Mouse (Mus musculus): ENCODE results near the gene Sh3d19. TPM values are rescaled to one million over a fixed set of nuclear protein-coding genes. Genes with fewer than 3 reads are reported as not detected.

The Sh3d19 gene
- polyA plus RNA-seq, 1 experiment from 2014 or later: 12.1 TPM

DNA sequence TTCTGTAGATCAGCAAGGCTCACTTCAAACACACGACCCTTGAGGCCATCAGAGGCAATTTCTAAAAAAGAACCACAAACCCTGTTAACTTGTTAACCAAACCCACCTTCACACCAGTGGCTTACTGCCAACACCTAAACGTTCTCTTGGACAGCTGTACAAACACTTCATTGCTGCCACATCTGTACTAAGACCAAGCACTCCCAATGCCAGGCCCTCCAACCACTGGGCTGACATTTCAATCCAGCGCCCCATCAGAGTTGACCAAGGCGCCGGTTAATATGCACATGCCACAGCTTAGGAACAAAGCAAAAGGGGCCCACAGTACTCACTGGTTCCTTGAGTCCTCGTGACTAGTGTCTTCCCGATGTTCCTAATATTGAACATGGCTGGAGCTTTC lies 170.5 kb downstream of the Sh3d19 start:
- Histone ChIP-seq H3K4me2 (replicated peaks; ENCODE audit: low read depth, low read length) (peak overlapping the region; percentile 45), H3K4me1 (replicated peaks; ENCODE audit: control insufficient read depth, insufficient read depth, low read length) (no peaks in the 10 kb centered on the region), H3K9ac (ENCODE audit: low read depth, low read length) (peak overlapping the region; percentile 99), H3K27ac (ENCODE audit: low read depth, low read length) (no peak overlapping the region), H3K9me3 (ENCODE audit: control insufficient read depth, low read length) (no peaks in the 10 kb centered on the region), H3K4me3 (ENCODE audit: low read depth, low read length) (peak overlapping the region; percentile 88), H3K36me3 (ENCODE audit: control insufficient read depth, insufficient read depth, low read length) (peaks cover 5% of the 10 kb centered on the region; the same call in 1 of the 2 replicates), H3K27me3 (ENCODE audit: control insufficient read depth, insufficient read depth, low read length) (no peaks in the 10 kb centered on the region)
- ATAC-seq (ENCODE audit: low FRiP score): no peak
- 23% methylated on average over 7 of the region's 7 CpGs for WGBS
- DNase-seq (ENCODE audit: low spot score): peak; percentile 46

DNA sequence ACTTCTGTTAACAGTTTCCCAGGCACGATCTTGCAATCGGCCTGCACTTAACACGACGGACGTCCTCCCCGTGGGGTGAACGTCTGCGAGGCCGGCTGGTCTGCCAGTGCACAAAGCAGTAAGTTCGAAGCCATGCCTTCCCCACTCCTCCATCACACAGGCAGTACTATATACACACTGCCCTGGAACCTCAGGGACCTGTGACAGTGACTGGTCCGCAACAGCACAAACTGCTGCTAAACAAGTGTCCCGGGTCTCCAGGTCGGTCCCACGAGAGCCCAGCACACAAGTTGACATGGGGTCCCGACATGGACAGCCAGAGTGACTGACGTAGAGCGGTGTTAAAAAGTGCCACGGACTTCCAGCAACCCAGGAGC lies 171.0 kb downstream of the Sh3d19 start:
- Histone ChIP-seq H3K27ac (ENCODE audit: low read depth, low read length) (peak overlapping the region; percentile 83), H3K9me3 (ENCODE audit: control insufficient read depth, low read length) (no peaks in the 10 kb centered on the region), H3K4me1 (replicated peaks; ENCODE audit: control insufficient read depth, insufficient read depth, low read length) (no peaks in the 10 kb centered on the region), H3K27me3 (ENCODE audit: control insufficient read depth, insufficient read depth, low read length) (no peaks in the 10 kb centered on the region), H3K9ac (ENCODE audit: low read depth, low read length) (peak overlapping the region; percentile 99), H3K4me3 (ENCODE audit: low read depth, low read length) (peak overlapping the region; percentile 88), H3K4me2 (replicated peaks; ENCODE audit: low read depth, low read length) (peak overlapping the region; percentile 45), H3K36me3 (ENCODE audit: control insufficient read depth, insufficient read depth, low read length) (peaks cover 5% of the 10 kb centered on the region; the same call in 1 of the 2 replicates)
- no peak for DNase-seq (ENCODE audit: low spot score)
- under 1% methylated on average over 18 of the region's 18 CpGs for WGBS
- ATAC-seq (ENCODE audit: low FRiP score): peak; percentile 61

DNA sequence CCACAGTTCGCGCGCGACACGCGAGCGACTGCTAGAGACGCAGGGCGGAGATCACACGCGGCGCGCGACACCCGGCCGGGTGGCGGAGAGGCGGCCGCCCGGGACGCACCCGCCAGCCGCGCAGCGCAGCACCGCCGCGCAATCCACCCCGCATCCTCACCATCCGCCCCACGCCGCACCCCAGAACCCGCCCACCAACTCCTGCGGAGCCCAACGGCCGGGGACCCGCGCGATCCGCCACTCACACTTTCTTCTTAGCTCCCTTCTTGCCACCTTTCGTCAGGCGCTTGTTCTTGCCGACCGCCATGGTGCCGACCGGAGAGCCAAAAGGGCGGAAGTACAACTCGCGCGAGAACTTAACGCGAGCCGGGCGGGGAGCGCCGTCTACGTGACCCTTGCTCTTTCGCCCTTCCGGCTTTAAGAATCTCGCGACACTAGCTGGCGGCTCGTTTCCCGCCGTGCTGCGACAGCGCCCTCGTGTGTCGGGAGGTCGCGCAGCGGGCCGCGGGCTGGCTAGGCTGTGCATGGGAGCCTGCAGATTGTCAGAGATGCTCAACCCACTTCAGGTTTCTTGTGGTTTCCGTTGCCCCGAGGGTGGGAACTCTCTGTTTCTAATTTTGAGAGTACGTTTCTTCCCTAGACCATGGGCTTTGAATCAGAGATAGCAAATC lies 171.5 kb downstream of the Sh3d19 start, which contains the start of gene Rps3a1:
Gene Rps3a1, minus strand, starts transcription at position 440 of the 671 bp plus-strand sequence.
- H3K4me3 ChIP-seq (ENCODE audit: low read depth, low read length): peak within 1 kb of the TSS; percentile 88
- H3K27ac ChIP-seq (ENCODE audit: low read depth, low read length): peak within 1 kb of the TSS; percentile 83
- 0% methylated on average over 77 of the region's 77 CpGs for WGBS
- H3K9ac ChIP-seq (ENCODE audit: low read depth, low read length): peak within 1 kb of the TSS; percentile 99
- no peaks in the 10 kb centered on the region for H3K27me3 ChIP-seq (ENCODE audit: control insufficient read depth, insufficient read depth, low read length)
- ATAC-seq (ENCODE audit: low FRiP score): peak; percentile 97
- no peaks in the 10 kb centered on the region for H3K4me1 ChIP-seq (replicated peaks; ENCODE audit: control insufficient read depth, insufficient read depth, low read length)
- no peaks in the 10 kb centered on the region for H3K9me3 ChIP-seq (ENCODE audit: control insufficient read depth, low read length)
- peak; percentile 98 for DNase-seq (ENCODE audit: low spot score)
- peaks cover 4% of the 10 kb centered on the region; the same call in 1 of the 2 replicates for H3K36me3 ChIP-seq (ENCODE audit: control insufficient read depth, insufficient read depth, low read length)
- H3K4me2 ChIP-seq (replicated peaks; ENCODE audit: low read depth, low read length): peak within 1 kb of the TSS; percentile 45

DNA sequence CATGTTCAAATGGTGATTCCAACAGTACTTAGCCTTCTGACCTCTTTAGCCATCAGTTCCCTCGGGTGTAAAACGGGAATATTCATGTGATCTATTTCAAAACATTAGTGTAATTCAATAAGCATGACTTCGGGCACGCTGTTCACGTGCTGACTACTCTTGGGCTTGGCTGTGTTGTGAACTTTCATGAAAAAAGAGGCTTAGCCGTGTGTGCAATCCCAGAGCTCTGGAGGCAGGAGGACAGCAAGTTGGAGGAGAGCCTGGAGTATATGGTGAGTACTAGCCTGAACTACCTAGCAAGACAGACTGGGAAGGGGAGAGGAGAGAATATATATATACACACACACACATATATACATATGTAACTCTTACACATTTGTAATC lies 172.0 kb downstream of the Sh3d19 start:
- peak; percentile 26 for ATAC-seq (ENCODE audit: low FRiP score)
- DNase-seq (ENCODE audit: low spot score): no peak
- Histone ChIP-seq H3K4me3 (ENCODE audit: low read depth, low read length) (no peak overlapping the region), H3K36me3 (ENCODE audit: control insufficient read depth, insufficient read depth, low read length) (peaks cover 2% of the 10 kb centered on the region; the same call in 1 of the 2 replicates), H3K9me3 (ENCODE audit: control insufficient read depth, low read length) (no peaks in the 10 kb centered on the region), H3K4me2 (replicated peaks; ENCODE audit: low read depth, low read length) (no peak overlapping the region; the same call in 1 of the 2 replicates), H3K4me1 (replicated peaks; ENCODE audit: control insufficient read depth, insufficient read depth, low read length) (no peaks in the 10 kb centered on the region), H3K27ac (ENCODE audit: low read depth, low read length) (no peak overlapping the region), H3K27me3 (ENCODE audit: control insufficient read depth, insufficient read depth, low read length) (no peaks in the 10 kb centered on the region), H3K9ac (ENCODE audit: low read depth, low read length) (no peak overlapping the region)
- WGBS: 43% methylated on average over 6 of the region's 6 CpGs

DNA sequence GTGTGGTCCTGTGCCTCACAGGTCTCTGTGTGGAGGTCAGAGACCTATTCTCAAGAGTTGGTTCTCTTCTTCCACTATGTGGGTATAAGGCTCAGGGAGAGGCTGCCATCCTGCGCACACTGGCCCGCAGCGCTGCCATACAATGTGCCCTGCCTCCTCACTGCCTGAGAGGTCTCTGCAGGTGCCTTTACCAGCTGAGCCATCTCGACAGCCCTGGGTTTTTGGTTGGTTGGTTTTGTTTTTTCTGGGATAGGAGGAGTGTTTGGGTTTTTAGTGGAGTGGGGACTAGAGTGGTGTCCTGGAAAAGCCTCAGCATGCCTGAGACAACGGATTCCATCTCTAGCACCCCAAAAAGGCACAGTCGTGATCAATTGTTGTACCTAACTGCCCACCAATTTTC lies 172.4 kb downstream of the Sh3d19 start:
- Histone ChIP-seq H3K9me3 (ENCODE audit: control insufficient read depth, low read length) (no peaks in the 10 kb centered on the region), H3K27me3 (ENCODE audit: control insufficient read depth, insufficient read depth, low read length) (no peaks in the 10 kb centered on the region), H3K27ac (ENCODE audit: low read depth, low read length) (no peak overlapping the region), H3K4me2 (replicated peaks; ENCODE audit: low read depth, low read length) (no peak overlapping the region), H3K4me3 (ENCODE audit: low read depth, low read length) (no peak overlapping the region), H3K4me1 (replicated peaks; ENCODE audit: control insufficient read depth, insufficient read depth, low read length) (no peaks in the 10 kb centered on the region), H3K9ac (ENCODE audit: low read depth, low read length) (no peak overlapping the region), H3K36me3 (ENCODE audit: control insufficient read depth, insufficient read depth, low read length) (peaks cover 2% of the 10 kb centered on the region; the same call in 1 of the 2 replicates)
- WGBS: 88% methylated on average over 6 of the region's 6 CpGs
- DNase-seq (ENCODE audit: low spot score): no peak
- 0 out of 2 replicates have a peak, but pooled peaks have one; percentile 5 for ATAC-seq (ENCODE audit: low FRiP score)

DNA sequence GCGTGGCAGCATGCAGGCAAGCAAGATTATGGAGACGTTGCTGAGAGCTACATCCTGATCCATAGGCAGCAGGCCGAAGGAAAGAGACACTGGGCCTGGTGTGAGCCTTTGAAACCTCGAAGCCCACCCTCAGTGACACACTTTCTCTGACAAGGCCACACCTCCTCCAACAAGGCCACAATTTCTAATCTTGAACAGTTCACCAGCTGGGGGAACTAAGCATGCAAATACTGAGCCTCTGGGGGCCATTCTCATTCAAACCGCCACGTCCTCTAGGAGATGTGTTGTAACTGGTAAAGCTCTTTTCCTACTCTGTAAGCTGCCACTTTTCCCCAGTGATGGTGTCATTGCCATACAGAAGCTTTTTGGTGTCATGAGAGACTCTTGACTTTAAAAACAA lies 178.2 kb downstream of the Sh3d19 start:
- Histone ChIP-seq H3K36me3 (ENCODE audit: control insufficient read depth, insufficient read depth, low read length) (no peaks in the 10 kb centered on the region), H3K4me1 (replicated peaks; ENCODE audit: control insufficient read depth, insufficient read depth, low read length) (no peaks in the 10 kb centered on the region), H3K4me2 (replicated peaks; ENCODE audit: low read depth, low read length) (no peak overlapping the region), H3K27ac (ENCODE audit: low read depth, low read length) (no peak overlapping the region), H3K4me3 (ENCODE audit: low read depth, low read length) (no peak overlapping the region), H3K9ac (ENCODE audit: low read depth, low read length) (no peak overlapping the region), H3K27me3 (ENCODE audit: control insufficient read depth, insufficient read depth, low read length) (no peaks in the 10 kb centered on the region), H3K9me3 (ENCODE audit: control insufficient read depth, low read length) (no peaks in the 10 kb centered on the region)
- 65% methylated on average over 6 of the region's 6 CpGs for WGBS
- DNase-seq (ENCODE audit: low spot score) (no peak), ATAC-seq (ENCODE audit: low FRiP score) (no peak)

DNA sequence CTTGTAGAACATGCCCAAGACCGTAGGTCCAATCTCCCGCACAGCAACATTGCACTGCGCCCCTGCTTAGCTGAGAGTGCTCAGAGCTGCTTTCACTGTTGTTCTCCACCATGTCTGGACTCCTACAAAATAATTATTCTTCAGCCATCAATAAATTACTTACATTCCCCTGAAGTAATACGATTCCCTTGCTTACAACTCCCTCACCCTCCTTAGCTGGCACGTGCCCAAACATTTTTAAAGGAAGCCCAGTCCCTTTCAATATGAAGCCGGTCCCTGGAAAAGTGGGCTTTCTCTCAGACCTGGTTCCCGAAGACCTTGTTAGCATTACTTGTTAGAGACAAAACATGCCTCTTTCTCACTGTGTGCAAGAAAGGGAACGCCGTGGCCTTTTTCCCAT lies 178.6 kb downstream of the Sh3d19 start:
- Histone ChIP-seq H3K9me3 (ENCODE audit: control insufficient read depth, low read length) (no peaks in the 10 kb centered on the region), H3K36me3 (ENCODE audit: control insufficient read depth, insufficient read depth, low read length) (no peaks in the 10 kb centered on the region), H3K4me3 (ENCODE audit: low read depth, low read length) (no peak overlapping the region), H3K4me2 (replicated peaks; ENCODE audit: low read depth, low read length) (no peak overlapping the region), H3K4me1 (replicated peaks; ENCODE audit: control insufficient read depth, insufficient read depth, low read length) (no peaks in the 10 kb centered on the region), H3K27ac (ENCODE audit: low read depth, low read length) (no peak overlapping the region), H3K27me3 (ENCODE audit: control insufficient read depth, insufficient read depth, low read length) (no peaks in the 10 kb centered on the region), H3K9ac (ENCODE audit: low read depth, low read length) (no peak overlapping the region)
- 79% methylated on average over 9 of the region's 9 CpGs for WGBS
- DNase-seq (ENCODE audit: low spot score) (no peak), ATAC-seq (ENCODE audit: low FRiP score) (no peak)

DNA sequence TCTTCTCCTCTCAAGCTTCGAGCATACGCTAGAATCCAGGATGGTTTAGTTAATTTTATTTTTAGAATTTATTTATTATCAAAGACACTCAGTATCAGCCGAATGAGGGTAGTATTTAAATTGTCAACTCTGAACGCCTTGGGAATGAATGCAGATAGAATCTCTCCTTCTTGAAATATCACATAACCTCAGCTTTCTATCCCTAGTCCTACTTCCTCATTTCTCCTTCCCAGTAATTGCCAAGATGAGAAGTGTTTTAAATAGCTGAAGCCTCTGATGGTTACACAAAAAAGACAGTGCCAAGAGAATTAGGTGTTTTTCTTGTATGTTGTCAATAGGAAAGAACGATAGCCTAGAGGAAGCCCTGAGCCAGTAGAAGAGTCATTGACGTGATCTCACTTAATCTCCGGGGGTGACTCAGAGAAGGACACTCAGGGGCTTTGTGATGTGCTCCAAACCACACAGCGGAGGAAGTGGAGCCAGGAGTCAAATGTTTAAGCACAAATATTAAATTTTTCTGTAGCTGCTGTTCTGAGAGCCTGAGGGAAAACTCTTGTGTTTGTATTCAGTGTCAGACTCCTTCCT lies 198.0 kb downstream of the Sh3d19 start:
- H3K27ac ChIP-seq (ENCODE audit: low read depth, low read length): no peak overlapping the region
- no peak overlapping the region for H3K4me2 ChIP-seq (replicated peaks; ENCODE audit: low read depth, low read length)
- H3K9ac ChIP-seq (ENCODE audit: low read depth, low read length): no peak overlapping the region
- no peaks in the 10 kb centered on the region for H3K36me3 ChIP-seq (ENCODE audit: control insufficient read depth, insufficient read depth, low read length)
- no peaks in the 10 kb centered on the region for H3K4me1 ChIP-seq (replicated peaks; ENCODE audit: control insufficient read depth, insufficient read depth, low read length)
- H3K9me3 ChIP-seq (ENCODE audit: control insufficient read depth, low read length): no peaks in the 10 kb centered on the region
- no peak for DNase-seq (ENCODE audit: low spot score)
- H3K4me3 ChIP-seq (ENCODE audit: low read depth, low read length): no peak overlapping the region
- no peaks in the 10 kb centered on the region for H3K27me3 ChIP-seq (ENCODE audit: control insufficient read depth, insufficient read depth, low read length)
- ATAC-seq (ENCODE audit: low FRiP score): no peak
- WGBS: 86% methylated on average over 8 of the region's 8 CpGs

DNA sequence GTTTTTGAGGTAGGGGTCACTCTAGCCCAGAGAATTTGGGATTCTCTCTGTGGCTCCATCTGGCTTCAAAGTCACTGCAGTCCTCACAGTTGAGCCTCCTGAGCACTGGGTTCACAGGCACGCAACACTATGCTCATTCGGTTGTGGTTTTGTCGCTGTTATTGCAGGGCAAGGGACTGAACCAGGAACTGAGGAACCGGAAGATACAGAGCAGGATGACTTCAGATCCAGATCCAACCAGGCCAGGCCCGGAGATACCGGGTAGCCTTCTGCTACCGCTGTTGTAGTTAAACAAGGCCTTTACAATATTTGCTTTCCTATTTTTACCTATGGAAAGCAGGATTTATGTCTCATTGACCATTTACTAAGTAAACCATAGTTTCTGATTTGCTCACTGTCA lies 208.8 kb downstream of the Sh3d19 start:
- H3K9ac ChIP-seq (ENCODE audit: low read depth, low read length): no peak overlapping the region
- no peak for ATAC-seq (ENCODE audit: low FRiP score)
- no peak overlapping the region for H3K4me2 ChIP-seq (replicated peaks; ENCODE audit: low read depth, low read length)
- H3K9me3 ChIP-seq (ENCODE audit: control insufficient read depth, low read length): no peaks in the 10 kb centered on the region
- no peaks in the 10 kb centered on the region for H3K27me3 ChIP-seq (ENCODE audit: control insufficient read depth, insufficient read depth, low read length)
- no peak overlapping the region for H3K4me3 ChIP-seq (ENCODE audit: low read depth, low read length)
- no peak for DNase-seq (ENCODE audit: low spot score)
- H3K27ac ChIP-seq (ENCODE audit: low read depth, low read length): no peak overlapping the region
- no peaks in the 10 kb centered on the region for H3K36me3 ChIP-seq (ENCODE audit: control insufficient read depth, insufficient read depth, low read length)
- WGBS: 86% methylated on average over 7 of the region's 7 CpGs
- H3K4me1 ChIP-seq (replicated peaks; ENCODE audit: control insufficient read depth, insufficient read depth, low read length): no peaks in the 10 kb centered on the region
